ENCODE assay signal across 27 mouse cellular contexts in genomic region chr2:11694104-11694503, GRCm38 (mm10). TPM values are rescaled to one million over a fixed set of nuclear protein-coding genes. Genes with fewer than 3 reads are reported as not detected.
DNase-seq lines count a peak whose midpoint lies in the region; ATAC-seq and TF ChIP-seq lines count a peak whose summit lies in the region.
"Had no signal": no experiment of that assay in that cellular context is flagged by ENCODE, and none has a peak within 500 bp of the region (broad histone marks: within the 10 kb centered on the region; RNA-seq: fewer than 3 reads in every experiment).

No protein-coding gene starts in this region.

- no peaks in the 10 kb centered on the region for H3K4me1 ChIP-seq in ES-E14 (ENCODE audit: control insufficient read depth in 2 of 2, insufficient read depth in 2 of 2, low read length in 2 of 2, poor library complexity in 1 of 2)
- H3K4me1 ChIP-seq in liver, embryonic 12.5 days, result no peaks in the 10 kb centered on the region
- H3K4me1 ChIP-seq: embryonic facial prominence, embryonic 12.5 days; heart, embryonic 15.5 days; hindbrain, embryonic 13.5 days; limb, embryonic 13.5 days; lung, embryonic 15.5 days; stomach, embryonic 15.5 days had no signal

- no peaks in the 10 kb centered on the region for H3K27me3 ChIP-seq in liver, embryonic 12.5 days (replicated peaks)
- H3K27me3 ChIP-seq: embryonic facial prominence, embryonic 12.5 days; heart, embryonic 15.5 days; hindbrain, embryonic 13.5 days; limb, embryonic 13.5 days; lung, embryonic 15.5 days; stomach, embryonic 15.5 days had no signal

- WGBS in liver, embryonic 12.5 days (ENCODE audit: insufficient replicate concordance), result 42% methylated on average over 2 of the region's 2 CpGs

- H3K4me2 ChIP-seq in liver, embryonic 12.5 days, result no peak overlapping the region
- H3K4me2 ChIP-seq: embryonic facial prominence, embryonic 12.5 days; heart, embryonic 15.5 days; hindbrain, embryonic 13.5 days; limb, embryonic 13.5 days; lung, embryonic 15.5 days; stomach, embryonic 15.5 days had no signal

- 0 out of 2 replicates have a peak overlapping the region, but pooled peaks have one; percentile 40 for H3K27ac ChIP-seq in ES-E14 (ENCODE audit: insufficient read depth, low read depth, low read length, poor library complexity, severe bottlenecking)
- H3K27ac ChIP-seq in liver, embryonic 12.5 days, result no peak overlapping the region
- H3K27ac ChIP-seq: embryonic facial prominence, embryonic 12.5 days; heart, embryonic 15.5 days; hindbrain, embryonic 13.5 days; limb, embryonic 13.5 days; lung, embryonic 15.5 days; stomach, embryonic 15.5 days had no signal

- H3K36me3 ChIP-seq in ES-E14 (ENCODE audit: control insufficient read depth, insufficient read depth, low read length, poor library complexity, severe bottlenecking), result no peaks in the 10 kb centered on the region
- no peaks in the 10 kb centered on the region for H3K36me3 ChIP-seq in liver, embryonic 12.5 days
- H3K36me3 ChIP-seq: embryonic facial prominence, embryonic 12.5 days; G1E; heart, embryonic 15.5 days; hindbrain, embryonic 13.5 days; limb, embryonic 13.5 days; lung, embryonic 15.5 days; stomach, embryonic 15.5 days had no signal

- H3K9me3 ChIP-seq in ES-E14 (ENCODE audit: control insufficient read depth, insufficient read depth, low read depth, low read length), result no peaks in the 10 kb centered on the region
- H3K9me3 ChIP-seq in liver, embryonic 12.5 days (replicated peaks), result no peaks in the 10 kb centered on the region
- H3K9me3 ChIP-seq: embryonic facial prominence, embryonic 12.5 days; G1E; heart, embryonic 15.5 days; hindbrain, embryonic 13.5 days; limb, embryonic 13.5 days; lung, embryonic 15.5 days; stomach, embryonic 15.5 days had no signal

- no peak overlapping the region for H3K9ac ChIP-seq in ES-E14 (ENCODE audit: insufficient read depth, low read depth, low read length, poor library complexity, severe bottlenecking)
- H3K9ac ChIP-seq in liver, embryonic 12.5 days, result no peak overlapping the region
- H3K9ac ChIP-seq: embryonic facial prominence, embryonic 12.5 days; forebrain, postnatal 0 days; heart, embryonic 15.5 days; hindbrain, embryonic 13.5 days; limb, embryonic 13.5 days; lung, embryonic 15.5 days; stomach, embryonic 15.5 days had no signal

- no peak for DNase-seq in ES-E14 (ENCODE audit: low read depth, low spot score)
- peak; percentile 62 to 65 for DNase-seq in kidney, adult 8-10 months
- DNase-seq in kidney, postnatal 25 days, result peak; percentile 72 to 82
- DNase-seq in spleen, adult 12 weeks (ENCODE audit: low spot score), result no peak
- no peak for DNase-seq in ovary, adult 18-20 months (ENCODE audit: low spot score)
- no peak for DNase-seq in spleen, postnatal 10 days (ENCODE audit: low spot score in 2 of 2)
- DNase-seq in spleen, postnatal 4 days (ENCODE audit: low spot score in 2 of 2), result no peak
- DNase-seq: cerebellum, adult 2 months; cerebellum, postnatal 25 days; forebrain, postnatal 0 days; gastrocnemius, postnatal 36 days; heart, postnatal 36 days; layer of hippocampus, postnatal 36 days; lung, postnatal 4 days; midbrain, embryonic 14.5 days; right cerebral cortex, postnatal 14 days had no signal

- peak; percentile 24; the same call in 1 of the 2 replicates for ATAC-seq in liver, embryonic 12.5 days
- ATAC-seq: forebrain, postnatal 0 days had no signal

- in situ Hi-C loops in ES-E14 (cut with MboI; ENCODE audit: low sequenced_read_pairs in 2 of 2, unreplicated experiment in 2 of 2), result no loop called here

- no peak overlapping the region for H3K4me3 ChIP-seq in ES-E14 (ENCODE audit: insufficient read depth in 1 of 2, low read depth in 1 of 2, low read length in 2 of 2, poor library complexity in 1 of 2, severe bottlenecking in 1 of 2)
- no peak overlapping the region for H3K4me3 ChIP-seq in liver, embryonic 12.5 days
- H3K4me3 ChIP-seq: embryonic facial prominence, embryonic 12.5 days; heart, embryonic 15.5 days; hindbrain, embryonic 13.5 days; limb, embryonic 13.5 days; lung, embryonic 15.5 days; stomach, embryonic 15.5 days had no signal

TF ChIP-seq in ES-E14, 5 proteins besides CTCF, POLR2A, EP300 and RAD21:
- TF ChIP-seq MAFK (IDR thresholded peaks at IDR 0.05; ENCODE audit: insufficient read depth, low read depth, low read length) (no peak), ZNF384 (IDR thresholded peaks at IDR 0.05; ENCODE audit: low read depth, low read length) (no peak), CHD2 (IDR thresholded peaks at IDR 0.05; ENCODE audit: low read depth, low read length) (no peak), ZC3H11A (IDR thresholded peaks at IDR 0.05; ENCODE audit: borderline replicate concordance, low read depth, low read length) (no peak), HCFC1 (IDR thresholded peaks at IDR 0.05; ENCODE audit: borderline replicate concordance, insufficient read depth, low read length) (no peak)

RNA-seq across cellular contexts. Expression of gene Il15ra, which starts 11.0 kb away (rescaled TPM):
- 0.90 and 2.4 TPM in 2 replicates for total RNA-seq in ES-E14 (2012; rRNA removed)
- polyA plus RNA-seq in liver, embryonic 12.5 days (2016; fragmentation: Nextera tagmentation; extraction: Ambion mirVana), result 1.7 and 2.1 TPM in 2 replicates
- polyA plus RNA-seq: G1E had no signal

RNA-seq across cellular contexts. Expression of gene Il2ra, which starts 51.5 kb away (rescaled TPM):
- not detected in 2 replicates for total RNA-seq in ES-E14 (2012; rRNA removed)
- polyA plus RNA-seq in liver, embryonic 12.5 days (2016; fragmentation: Nextera tagmentation; extraction: Ambion mirVana), result not detected in 2 replicates
- total RNA-seq: forebrain, postnatal 0 days had no signal
- polyA plus RNA-seq: adrenal gland, adult 2 months; embryonic facial prominence, embryonic 12.5 days; forebrain, embryonic 11.5 days; forebrain, postnatal 0 days; G1E; limb, embryonic 13.5 days; midbrain, embryonic 14.5 days; neural tube, embryonic 11.5 days had no signal

Comparison
In these comparisons a context has a peak if more than half of its experiments do, and no peak if none do; other contexts are left out.
1. DNase-seq: peak in kidney, adult 8-10 months (2 of 2) and kidney, postnatal 25 days (2 of 2); none in ES-E14 (single experiment), spleen, adult 12 weeks (single experiment), ovary, adult 18-20 months (single experiment), spleen, postnatal 10 days (0 of 2) and spleen, postnatal 4 days (0 of 2).